Mouse (Mus musculus) small intestine, adult 2 months (tissue): ENCODE measurements around the gene Otub1. TPM values are rescaled to one million over a fixed set of nuclear protein-coding genes. Genes with fewer than 3 reads are reported as not detected.
A peak's percentile ranks its signal among the peaks of the same experiment; 100 is the strongest.

Source experiments
- H3K27ac ChIP-seq: fragments of 200-500 bp; 2 replicates; pipeline ENCODE4 v1.5.1; 2012; ENCODE audit warnings: low read depth, low read length, control low read depth, inconsistent platforms; ENCODE audit not compliant: insufficient read depth
- H3K27me3 ChIP-seq: fragments of 200-500 bp; 2 replicates; pipeline ENCODE4 v1.6.1; 2012; ENCODE audit warnings: mild to moderate bottlenecking, moderate library complexity, low read length, inconsistent platforms; ENCODE audit not compliant: control insufficient read depth, insufficient read depth
- H3K36me3 ChIP-seq: fragments of 200-500 bp; 2 replicates; pipeline ENCODE4 v1.6.1; 2012; ENCODE audit warnings: mild to moderate bottlenecking, low read length, control low read depth, inconsistent platforms; ENCODE audit not compliant: control insufficient read depth, insufficient read depth
- H3K4me1 ChIP-seq: fragments of 200-500 bp; 2 replicates; pipeline ENCODE4 v1.6.1; 2012; ENCODE audit warnings: low read length, inconsistent platforms, mixed read lengths; ENCODE audit not compliant: control insufficient read depth, insufficient read depth, insufficient read length
- H3K4me3 ChIP-seq: fragments of 200-500 bp; 2 replicates; pipeline ENCODE4 v1.5.1; 2012; ENCODE audit warnings: low read depth, mild to moderate bottlenecking, control low read depth, inconsistent platforms, low read length, moderate library complexity
- CTCF ChIP-seq: fragments of 200-500 bp; IDR thresholded peaks from 2 replicates; pipeline ENCODE4 v1.5.1; 2012; ENCODE audit warnings: low read depth, mild to moderate bottlenecking, control low read depth, inconsistent platforms, low read length, moderate library complexity, mixed read lengths; ENCODE audit not compliant: insufficient replicate concordance, insufficient read length; ENCODE audit errors: extremely low read depth
- POLR2A ChIP-seq: fragments of 200-500 bp; IDR thresholded peaks from 2 replicates; pipeline ENCODE4 v1.6.1; 2012; ENCODE audit warnings: low read depth, mild to moderate bottlenecking, control low read depth, inconsistent platforms, low read length, moderate library complexity
- WGBS: fragments of 180-500 bp; shearing (Covaris S2); methylation state at CpG from one replicate; pipeline ENCODE4 v1.1.7; 2018; 5-methylcytosine and 5-hydroxymethylcytosine counted together
- polyA plus RNA-seq: library from polyadenylated mRNA; depleted of rRNA; stranded (reverse); fragments of >200 nt; gene quantifications from 2 replicates; pipeline ENCODE4 v1.2.3, GENCODE M21; 2012; rRNA removed

Gene Otub1
- polyA plus RNA-seq, result 61.9 and 113 TPM in 2 replicates

DNA sequence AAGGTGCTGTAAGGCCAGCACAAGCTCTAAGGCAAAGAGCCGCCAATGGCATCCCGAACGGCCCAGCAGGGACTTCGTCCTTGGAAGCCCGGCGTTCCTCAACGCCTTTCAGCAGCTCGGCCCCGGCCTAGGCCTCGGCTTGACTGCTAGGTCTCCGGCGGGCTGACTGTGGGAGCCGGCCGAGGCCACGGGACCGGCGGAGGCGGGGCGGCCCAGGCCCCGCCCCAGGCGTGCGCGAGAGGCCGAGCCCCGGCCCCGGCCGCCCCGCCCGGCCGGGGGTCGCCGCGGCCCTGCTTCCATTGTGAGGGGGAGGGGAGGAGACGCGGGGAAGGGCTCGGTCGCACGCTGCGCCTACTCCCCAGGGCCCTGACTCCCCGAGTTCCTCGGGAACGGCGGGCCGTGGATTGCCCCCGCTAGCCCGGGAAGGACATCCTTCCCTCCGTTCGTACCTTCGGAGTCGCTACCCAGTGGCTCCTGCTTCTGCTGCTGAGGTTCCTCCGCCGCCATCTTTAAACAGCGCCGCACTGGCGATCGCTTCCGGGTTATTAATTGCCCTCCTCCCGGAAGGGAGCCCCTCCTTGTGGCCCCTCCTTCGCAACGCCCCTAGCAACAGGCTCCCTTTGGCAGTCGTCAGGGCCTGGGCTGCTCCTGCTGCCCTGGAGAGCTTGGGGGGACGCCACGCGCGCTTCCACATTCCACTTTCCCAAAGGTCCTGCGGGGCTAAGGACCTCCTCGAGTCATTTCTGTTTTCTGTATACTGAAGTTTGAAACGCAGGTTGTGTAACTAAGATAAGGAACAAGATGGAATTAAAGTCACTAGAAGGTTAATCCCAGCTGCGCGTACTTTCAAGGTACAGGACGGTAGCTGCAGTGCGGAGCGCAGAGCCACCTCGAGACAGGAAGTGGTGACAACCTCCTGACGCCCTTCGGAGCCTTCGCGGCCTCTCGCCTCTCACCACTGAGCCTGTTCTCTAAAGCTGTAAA, at the start of gene Otub1:
Otub1 (minus strand) TSS at position 564 of the 984 bp plus-strand sequence.
- H3K4me1 ChIP-seq, result peaks cover 15% of the 10 kb centered on the region
- H3K27ac ChIP-seq, result peak within 1 kb of the TSS; percentile 98
- H3K36me3 ChIP-seq, result peaks cover 26% of the 10 kb centered on the region
- TF ChIP-seq CTCF, result 0 out of 2 replicates have a peak, but pooled peaks have one; percentile 2
- peak; percentile 91 for TF ChIP-seq POLR2A
- peak within 1 kb of the TSS; percentile 88 for H3K4me3 ChIP-seq
- no peaks in the 10 kb centered on the region for H3K27me3 ChIP-seq
- WGBS, result under 1% methylated on average over 79 of the region's 79 CpGs

GRCm38 (mm10) chr19:7246021-7246420, 39.9 kb upstream of the Otub1 start:
- WGBS, result 31% methylated on average over 3 of the region's 3 CpGs
- Histone ChIP-seq H3K27ac (no peak overlapping the region), H3K27me3 (no peaks in the 10 kb centered on the region), H3K36me3 (no peaks in the 10 kb centered on the region), H3K4me3 (no peak overlapping the region), H3K4me1 (0 out of 2 replicates have a peak, but pooled peaks cover 2% of the 10 kb centered on the region)
- TF ChIP-seq POLR2A (no peak), CTCF (no peak)

GRCm38 (mm10) chr19:7240782-7241690, 34.9 kb upstream of the Otub1 start, which contains the start of gene Naa40:
Gene Naa40 (minus strand): TSS chr19:7241183.
- H3K36me3 ChIP-seq, result no peaks in the 10 kb centered on the region
- H3K27me3 ChIP-seq, result no peaks in the 10 kb centered on the region
- under 1% methylated on average over 80 of the region's 80 CpGs for WGBS
- peak within 1 kb of the TSS; percentile 59 for H3K27ac ChIP-seq
- H3K4me3 ChIP-seq, result peak within 1 kb of the TSS; percentile 90
- peaks cover 2% of the 10 kb centered on the region; the same call in 1 of the 2 replicates for H3K4me1 ChIP-seq
- no peak for TF ChIP-seq POLR2A

DNA sequence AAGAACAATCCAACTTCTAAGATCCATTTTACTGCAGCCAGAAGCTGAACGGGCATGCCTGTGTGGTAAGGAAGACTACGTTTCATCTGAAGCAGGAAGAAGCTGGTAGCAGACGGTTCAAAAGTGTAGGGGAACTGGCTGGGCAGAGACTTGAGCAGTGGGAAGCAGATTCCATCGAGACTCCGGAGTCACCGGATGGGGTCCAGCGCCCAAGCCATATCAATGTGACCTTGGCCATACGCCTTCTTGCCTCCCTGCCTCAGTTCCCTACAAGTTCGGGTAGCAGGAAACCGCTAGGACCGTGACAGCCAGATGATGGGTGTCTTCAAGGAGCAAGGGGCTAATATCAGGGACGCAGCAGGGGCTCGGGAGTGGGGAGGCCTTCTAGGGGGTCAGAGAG, 34.2 kb upstream of the Otub1 start:
- Histone ChIP-seq H3K27me3 (no peaks in the 10 kb centered on the region), H3K4me1 (peaks cover 2% of the 10 kb centered on the region; the same call in 1 of the 2 replicates), H3K36me3 (no peaks in the 10 kb centered on the region), H3K27ac (no peak overlapping the region), H3K4me3 (peak overlapping the region; percentile 90)
- TF ChIP-seq CTCF (no peak), POLR2A (no peak)
- 2% methylated on average over 13 of the region's 13 CpGs for WGBS

- H3K4me3 ChIP-seq, result no peak overlapping the region
Measured at GRCm38 (mm10) chr19:7239574-7239973, 33.5 kb upstream of the Otub1 start.

DNA sequence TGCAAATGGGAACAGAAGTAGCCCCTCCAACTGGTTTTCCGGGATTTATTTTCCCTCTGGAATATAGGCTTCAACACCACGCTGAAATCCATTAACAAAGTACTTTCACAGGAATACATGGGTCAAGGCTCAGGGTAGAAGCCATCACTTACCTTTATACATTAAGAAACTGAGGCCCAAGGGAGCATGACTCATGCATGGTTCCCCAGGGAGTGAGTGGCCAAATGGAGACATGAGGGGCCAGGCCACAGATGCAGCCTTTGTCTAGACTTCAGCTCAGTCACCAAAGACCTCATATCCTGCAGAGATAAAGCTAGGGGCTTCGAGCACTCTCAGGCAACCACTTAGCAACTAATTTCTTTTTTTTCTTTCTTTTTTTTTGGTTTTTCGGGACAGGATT, 30.6 kb upstream of the Otub1 start:
- Histone ChIP-seq H3K27me3 (no peaks in the 10 kb centered on the region), H3K36me3 (peaks cover 9% of the 10 kb centered on the region), H3K4me1 (peaks cover 2% of the 10 kb centered on the region; the same call in 1 of the 2 replicates), H3K27ac (no peak overlapping the region), H3K4me3 (no peak overlapping the region)
- TF ChIP-seq POLR2A, result no peak
- TF ChIP-seq CTCF, result no peak
- 84% methylated on average over 4 of the region's 4 CpGs for WGBS

More at GRCm38 (mm10) chr19:7239574-7239973, 33.5 kb upstream of the Otub1 start:
- no peaks in the 10 kb centered on the region for H3K36me3 ChIP-seq
- peaks cover 2% of the 10 kb centered on the region; the same call in 1 of the 2 replicates for H3K4me1 ChIP-seq
- TF ChIP-seq CTCF (no peak), POLR2A (no peak)
- no peak overlapping the region for H3K27ac ChIP-seq
- WGBS, result 69% methylated on average over 3 of the region's 3 CpGs
- H3K27me3 ChIP-seq, result no peaks in the 10 kb centered on the region

DNA sequence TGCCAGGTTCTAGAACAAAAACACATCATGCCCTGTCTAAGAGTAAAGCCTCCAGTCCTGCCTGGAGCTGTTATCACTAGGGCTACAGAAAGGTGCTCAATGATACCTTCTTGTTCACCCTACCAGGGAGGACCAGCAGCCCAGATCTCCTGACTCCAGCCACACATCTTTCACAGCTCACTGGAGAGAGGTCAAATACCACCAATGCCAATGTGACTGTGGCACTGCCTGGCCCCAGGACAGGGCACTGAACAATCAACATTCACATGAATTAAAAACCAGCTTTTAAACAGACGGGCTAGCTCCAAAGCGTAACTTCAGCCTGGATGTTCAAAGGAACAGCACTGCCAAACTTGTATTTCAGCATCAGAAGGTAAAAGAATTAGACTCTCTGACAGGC, 29.9 kb upstream of the Otub1 start:
- Histone ChIP-seq H3K27me3 (no peaks in the 10 kb centered on the region), H3K36me3 (peaks cover 11% of the 10 kb centered on the region), H3K4me3 (no peak overlapping the region), H3K27ac (no peak overlapping the region), H3K4me1 (no peaks in the 10 kb centered on the region; the same call in 1 of the 2 replicates)
- no peak for TF ChIP-seq POLR2A
- TF ChIP-seq CTCF, result no peak
- 98% methylated on average over 2 of the region's 2 CpGs for WGBS
